Mouse (Mus musculus) megakaryocyte, embryonic 14.5 days (primary cell): ENCODE measurements around the gene Dpp6.

Experiments
- FLI1 ChIP-seq: IDR thresholded peaks from 2 replicates; pipeline ENCODE4 v1.6.1; 2012; ENCODE audit warnings: low read length, inconsistent platforms, mixed read lengths
- GATA1 ChIP-seq: IDR thresholded peaks from 3 replicates; pipeline ENCODE4 v1.6.1; 2012; ENCODE audit warnings: mixed read lengths, low read length, inconsistent platforms, borderline replicate concordance

DNA sequence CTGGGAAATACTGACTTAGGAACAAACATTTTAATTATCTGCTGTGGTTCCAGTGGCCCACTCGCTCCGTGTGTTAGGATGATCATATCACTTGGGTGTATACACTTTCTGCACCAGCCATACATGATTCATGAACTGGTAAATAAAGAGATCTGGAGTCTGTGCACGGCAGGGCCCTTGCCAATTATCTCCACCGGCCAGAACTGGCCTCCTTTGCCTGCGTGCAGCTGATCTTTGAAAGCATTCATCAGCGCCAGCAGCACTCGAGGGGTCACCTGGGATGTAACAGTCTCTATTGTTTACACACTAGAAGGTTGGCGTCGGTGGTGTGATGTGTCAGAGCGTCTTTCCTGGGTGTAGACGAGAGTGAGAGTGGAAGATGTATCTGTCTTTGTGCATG is 868.2 kb downstream of the Dpp6 start:
- TF ChIP-seq FLI1 (no peak), GATA1 (no peak)
